Mouse (Mus musculus) limb, embryonic 14.5 days (tissue): ENCODE results near the gene Rbbp4. TPM values are rescaled to one million over a fixed set of nuclear protein-coding genes. Genes with fewer than 3 reads are reported as not detected.

Experiments used
- ATAC-seq: fragments of 200-750 bp; cut with Nextera tagmentation; 2 replicates; pipeline ENCODE4 v1.8.0; 2017; ENCODE audit warnings: low read depth, moderate number of reproducible peaks, moderate TSS enrichment; ENCODE audit not compliant: low FRiP score
- DNase-seq: peaks from one replicate; pipeline ENCODE4 v3.0.0-alpha.2; 2015; ENCODE audit warnings: low spot score
- H3K27ac ChIP-seq: fragments of 300-500 bp; sonication (generic); replicated peaks from 2 replicates; pipeline ENCODE4 v1.5.1; 2014; ENCODE audit warnings: low read depth, mild to moderate bottlenecking, low read length, moderate library complexity, mixed read lengths
- H3K27me3 ChIP-seq: fragments of 300-500 bp; sonication (generic); 2 replicates; pipeline ENCODE4 v1.6.1; 2014; ENCODE audit warnings: low read length, mixed read lengths; ENCODE audit not compliant: control insufficient read depth, insufficient read depth
- H3K36me3 ChIP-seq: fragments of 300-500 bp; sonication (generic); 2 replicates; pipeline ENCODE4 v1.6.1; 2014; ENCODE audit warnings: mild to moderate bottlenecking, low read length, moderate library complexity, mixed read lengths; ENCODE audit not compliant: control insufficient read depth, insufficient read depth
- H3K4me1 ChIP-seq: fragments of 300-500 bp; sonication (generic); 2 replicates; pipeline ENCODE4 v1.6.1; 2014; ENCODE audit warnings: antibody characterized with exemption, low read length, mixed read lengths; ENCODE audit not compliant: control insufficient read depth, insufficient read depth
- H3K4me2 ChIP-seq: fragments of 300-500 bp; sonication (generic); replicated peaks from 2 replicates; pipeline ENCODE4 v1.6.1; 2014; ENCODE audit warnings: low read depth, mild to moderate bottlenecking, low read length, moderate library complexity; ENCODE audit not compliant: severe bottlenecking
- H3K4me3 ChIP-seq: fragments of 300-500 bp; sonication (generic); replicated peaks from 2 replicates; pipeline ENCODE4 v1.5.1; 2014; ENCODE audit warnings: low read length
- H3K9ac ChIP-seq: fragments of 300-500 bp; sonication (generic); 2 replicates; pipeline ENCODE4 v1.6.1; 2014; ENCODE audit warnings: mild to moderate bottlenecking, low read depth, low read length, moderate library complexity; ENCODE audit not compliant: severe bottlenecking
- H3K9me3 ChIP-seq: fragments of 300-500 bp; sonication (generic); 2 replicates; pipeline ENCODE4 v1.6.1; 2016; ENCODE audit warnings: low read length; ENCODE audit not compliant: control insufficient read depth
- POLR2A ChIP-seq: fragments of 200-500 bp; IDR thresholded peaks from 2 replicates; pipeline ENCODE4 v1.8.0; 2012; ENCODE audit warnings: inconsistent platforms, mild to moderate bottlenecking, moderate library complexity, borderline replicate concordance; ENCODE audit not compliant: insufficient read depth, insufficient read length; ENCODE audit errors: extremely low read depth
- WGBS: fragments of 180-500 bp; shearing (Covaris S2); extraction: QIAGEN DNeasy Blood & Tissue Kit; methylation state at CpG from one replicate; pipeline ENCODE4 v1.1.7; 2014; 5-methylcytosine and 5-hydroxymethylcytosine counted together
- polyA plus RNA-seq, 2 experiments: library from polyadenylated mRNA; depleted of rRNA in 1 of 2; stranded (reverse) in 1 of 2; unstranded in 1 of 2; fragments of >200 nt; fragmentation: Nextera tagmentation in 1 of 2; extraction: Ambion mirVana in 1 of 2; gene quantifications; 2 replicates each; pipeline versions ENCODE4 v1.2.1 to v1.2.3; 2012 to 2014

Rbbp4 gene
- 112 and 128 TPM in 2 replicates for polyA plus RNA-seq (2012; rRNA removed)
- 331 and 346 TPM in 2 replicates for polyA plus RNA-seq (2014; fragmentation: Nextera tagmentation; extraction: Ambion mirVana)

DNA sequence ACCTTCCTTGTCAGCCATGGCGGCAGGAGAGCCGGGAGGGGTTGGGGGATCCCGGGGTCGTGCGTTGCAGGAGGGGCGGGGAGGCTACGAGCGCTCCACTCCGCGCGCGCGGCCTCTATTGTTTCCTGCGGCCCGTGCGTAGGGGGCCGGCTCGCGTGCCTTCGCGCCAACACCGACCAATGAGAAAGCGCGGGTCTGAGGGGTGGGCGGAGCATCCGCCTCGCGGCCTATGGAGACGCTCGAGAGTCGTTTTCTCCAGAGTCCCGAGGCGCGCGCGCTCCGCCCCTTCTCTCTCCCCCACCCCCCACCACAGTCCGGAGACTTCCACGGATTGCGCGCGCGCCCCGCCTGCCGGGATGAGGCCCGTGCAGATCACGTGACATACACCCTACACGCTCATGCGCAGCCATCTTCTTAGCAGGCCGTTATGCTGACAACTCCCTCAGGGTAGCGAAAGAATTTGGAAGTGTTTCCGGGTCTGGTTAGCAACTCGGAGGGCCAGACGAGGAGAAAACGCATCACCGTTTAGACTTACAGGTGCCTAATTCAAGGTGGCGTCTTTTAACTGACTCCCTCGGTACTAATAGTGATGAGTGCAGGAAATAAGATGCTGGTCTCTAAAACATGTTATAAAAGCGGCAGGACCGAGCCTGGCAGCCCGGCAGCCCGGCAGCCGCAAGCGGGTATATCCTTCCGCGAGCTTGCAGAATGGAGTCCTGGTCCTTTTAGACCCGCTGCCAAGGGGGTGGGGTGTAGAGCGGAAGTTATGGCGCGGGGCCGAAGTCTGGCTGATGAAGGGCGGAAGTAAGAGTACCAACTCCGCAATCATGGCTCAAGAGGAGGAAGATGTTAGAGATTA lies at the start of gene Rbbp4, which contains the start of gene Zbtb8os:
Gene Rbbp4 (minus strand): TSS at position 155 of the 859 bp plus-strand sequence.
Gene Zbtb8os (plus strand): TSS at position 480 of the 859 bp plus-strand sequence.
- peak; percentile 27; the same call in 1 of the 2 replicates for TF ChIP-seq POLR2A
- H3K4me1 ChIP-seq = peaks cover 22% of the 10 kb centered on the region
- peak within 1 kb of the TSS; percentile 96 for H3K4me3 ChIP-seq

GRCm38 (mm10) chr4:129384440-129384839 lies 49.3 kb upstream of the Rbbp4 start:
- WGBS = 28% methylated on average over 6 of the region's 6 CpGs
- no peak for DNase-seq

More for the DNA sequence above, at the start of gene Rbbp4, which contains the start of gene Zbtb8os:
- DNase-seq (peak; percentile 100), ATAC-seq (peak; percentile 97)
- Histone ChIP-seq H3K9ac (peak within 1 kb of the TSS; percentile 95), H3K4me2 (peak within 1 kb of the TSS; percentile 78), H3K27me3 (no peaks in the 10 kb centered on the region), H3K27ac (peak within 1 kb of the TSS; percentile 97), H3K9me3 (no peaks in the 10 kb centered on the region), H3K36me3 (peaks cover 30% of the 10 kb centered on the region)
- WGBS = under 1% methylated on average over 62 of the region's 73 CpGs

GRCm38 (mm10) chr4:129383586-129383985 lies 48.4 kb upstream of the Rbbp4 start:
- no peaks in the 10 kb centered on the region for H3K27me3 ChIP-seq
- no peaks in the 10 kb centered on the region for H3K36me3 ChIP-seq
- H3K27ac ChIP-seq = no peak overlapping the region
- WGBS = 91% methylated on average over 3 of the region's 3 CpGs
- DNase-seq = no peak
- ATAC-seq = no peak
- H3K4me1 ChIP-seq = no peaks in the 10 kb centered on the region
- no peak for TF ChIP-seq POLR2A
- H3K9ac ChIP-seq = no peak overlapping the region
- H3K4me3 ChIP-seq = no peak overlapping the region
- H3K4me2 ChIP-seq = no peak overlapping the region
- H3K9me3 ChIP-seq = no peaks in the 10 kb centered on the region

More at GRCm38 (mm10) chr4:129384440-129384839, 49.3 kb upstream of the Rbbp4 start:
- no peak for TF ChIP-seq POLR2A
- Histone ChIP-seq H3K9ac (no peak overlapping the region), H3K4me3 (no peak overlapping the region), H3K27me3 (no peaks in the 10 kb centered on the region), H3K27ac (no peak overlapping the region), H3K9me3 (no peaks in the 10 kb centered on the region), H3K36me3 (no peaks in the 10 kb centered on the region), H3K4me2 (no peak overlapping the region), H3K4me1 (no peaks in the 10 kb centered on the region)
- no peak for ATAC-seq

DNA sequence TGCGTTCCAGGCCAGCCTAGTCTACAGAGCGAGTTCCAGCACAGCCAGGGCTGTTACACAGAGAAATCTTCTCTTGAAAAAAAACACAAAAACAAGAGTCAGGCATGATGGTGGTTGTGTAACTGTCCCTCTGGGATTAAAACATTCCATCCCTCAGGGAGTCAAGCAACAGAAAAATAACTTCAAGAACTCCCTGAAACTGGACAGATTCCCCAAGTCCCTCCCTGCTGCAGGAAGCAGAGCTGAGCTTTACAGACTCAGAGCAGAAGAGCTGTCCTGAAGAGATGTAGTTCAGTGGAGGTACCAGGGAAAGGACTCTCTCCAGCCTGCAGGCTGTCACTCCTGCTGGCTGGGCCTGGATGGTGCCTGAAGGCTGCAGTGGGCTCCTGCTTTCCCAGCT lies 47.3 kb upstream of the Rbbp4 start:
- no peaks in the 10 kb centered on the region for H3K9me3 ChIP-seq
- 0 out of 2 replicates have a peak, but pooled peaks cover 3% of the 10 kb centered on the region for H3K4me1 ChIP-seq
- ATAC-seq (no peak), DNase-seq (no peak)
- TF ChIP-seq POLR2A = no peak
- WGBS = 89% methylated on average over 2 of the region's 2 CpGs
- H3K4me2 ChIP-seq = no peak overlapping the region
- H3K27me3 ChIP-seq = no peaks in the 10 kb centered on the region
- no peaks in the 10 kb centered on the region for H3K36me3 ChIP-seq
- H3K27ac ChIP-seq = no peak overlapping the region
- no peak overlapping the region for H3K9ac ChIP-seq
- H3K4me3 ChIP-seq = no peak overlapping the region

DNA sequence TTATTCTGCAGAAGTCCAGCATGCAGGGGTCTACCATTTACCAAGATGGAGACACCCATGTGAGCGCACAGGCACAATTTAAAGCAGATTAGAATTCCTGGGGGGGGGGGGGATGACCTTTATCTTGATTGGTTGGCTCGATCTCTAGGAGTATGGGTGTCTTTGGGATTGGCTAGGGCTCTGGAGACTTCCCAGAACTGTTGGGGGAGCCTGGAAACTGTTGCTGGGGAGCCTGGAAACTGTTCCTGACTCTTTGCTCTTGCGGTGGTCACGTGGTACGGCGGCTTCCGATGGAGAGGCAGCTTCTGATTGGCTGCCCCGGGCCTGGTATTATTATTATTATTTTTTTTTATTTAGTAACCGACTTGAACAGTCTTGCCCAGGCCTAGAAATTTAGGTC lies 46.9 kb upstream of the Rbbp4 start:
- WGBS = 89% methylated on average over 9 of the region's 9 CpGs
- H3K27ac ChIP-seq = no peak overlapping the region
- DNase-seq = no peak

More for the DNA sequence above, 46.9 kb upstream of the Rbbp4 start:
- H3K36me3 ChIP-seq = no peaks in the 10 kb centered on the region
- ATAC-seq = no peak
- TF ChIP-seq POLR2A = no peak
- H3K9ac ChIP-seq = no peak overlapping the region
- no peak overlapping the region for H3K4me3 ChIP-seq
- H3K27me3 ChIP-seq = no peaks in the 10 kb centered on the region
- 0 out of 2 replicates have a peak, but pooled peaks cover 3% of the 10 kb centered on the region for H3K4me1 ChIP-seq
- no peaks in the 10 kb centered on the region for H3K9me3 ChIP-seq
- H3K4me2 ChIP-seq = no peak overlapping the region
